Mouse (Mus musculus): ENCODE results near the gene Sh3bp2. TPM values are rescaled to one million over a fixed set of nuclear protein-coding genes. Genes with fewer than 3 reads are reported as not detected.

The Sh3bp2 gene
- polyA plus RNA-seq (2017; shearing (Covaris generic)) = 6.8 TPM

GRCm38 (mm10) chr5:34525663-34526476 is at the start of gene Sh3bp2:
TSS of gene Sh3bp2 (plus strand) at chr5:34525838.

DNA sequence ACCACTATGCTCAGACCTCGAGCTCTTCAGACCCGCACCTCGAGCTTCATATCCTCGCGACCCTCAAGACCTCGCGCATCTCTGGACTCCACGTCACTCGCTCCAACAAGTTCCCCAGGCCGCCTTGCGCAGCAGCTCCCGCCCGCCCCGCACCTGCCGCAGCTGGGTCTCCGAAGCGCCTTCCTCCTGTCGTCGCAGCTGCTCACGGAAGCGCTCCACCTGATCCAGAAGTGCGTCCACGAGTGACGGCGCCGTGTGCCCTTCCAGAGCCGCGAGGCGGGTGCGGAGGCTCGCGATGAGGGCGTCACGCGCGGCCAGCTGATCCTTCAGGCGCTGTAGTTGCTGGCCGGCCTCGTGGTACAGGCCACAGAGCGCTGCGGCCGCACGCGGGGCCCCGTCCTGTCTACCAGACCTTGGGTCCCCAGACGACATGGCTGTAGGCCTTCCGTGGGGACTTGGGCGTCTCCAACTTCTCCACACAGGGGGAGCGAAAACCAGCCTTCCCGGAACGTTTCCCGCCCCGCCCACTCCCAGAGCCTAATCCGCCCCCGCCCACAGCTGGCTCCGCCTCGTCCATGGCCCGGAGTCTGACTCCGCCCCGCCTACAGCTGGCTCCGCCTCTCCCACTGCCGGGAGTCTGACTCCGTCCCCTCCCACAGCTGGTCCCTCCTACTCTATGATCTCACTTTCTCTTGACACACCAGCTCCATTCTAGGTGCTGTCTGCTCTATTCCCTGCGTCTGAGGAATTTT is 12.0 kb upstream of the Sh3bp2 start, which contains the start of gene Tnip2:
Gene Tnip2 (minus strand): TSS at position 526 of the 752 bp plus-strand sequence.

GRCm38 (mm10) chr5:34573268-34574221 is 47.9 kb downstream of the Sh3bp2 start, which contains the start of gene Add1:
TSS of gene Add1 (plus strand) at chr5:34573664.

Other genes starting within 250 kb of the Sh3bp2 start
- gene Zfyve28, start 237.4 kb upstream of the Sh3bp2 start, polyA plus RNA-seq (2017; shearing (Covaris generic)) = 3.2 TPM
- gene Cfap99, start 237.2 kb upstream of the Sh3bp2 start, polyA plus RNA-seq (2017; shearing (Covaris generic)) = not detected
- 231 TPM for gene Rnf4, start 189.5 kb upstream of the Sh3bp2 start, polyA plus RNA-seq (2017; shearing (Covaris generic))
- gene Fam193a, start 155.9 kb upstream of the Sh3bp2 start, polyA plus RNA-seq (2017; shearing (Covaris generic)) = 17.3 TPM
- gene Tnip2, start 11.8 kb upstream of the Sh3bp2 start, polyA plus RNA-seq (2017; shearing (Covaris generic)) = 45.7 TPM
- gene Add1, start 47.8 kb downstream of the Sh3bp2 start, polyA plus RNA-seq (2017; shearing (Covaris generic)) = 161 TPM
- 48.4 TPM for gene Mfsd10, start 111.4 kb downstream of the Sh3bp2 start, polyA plus RNA-seq (2017; shearing (Covaris generic))
- 53.0 TPM for gene Nop14, start 134.3 kb downstream of the Sh3bp2 start, polyA plus RNA-seq (2017; shearing (Covaris generic))
- gene Grk4, start 134.5 kb downstream of the Sh3bp2 start, polyA plus RNA-seq (2017; shearing (Covaris generic)) = 3.3 TPM
- gene Htt, start 235.9 kb downstream of the Sh3bp2 start, polyA plus RNA-seq (2017; shearing (Covaris generic)) = 23.4 TPM